Mouse (Mus musculus) skeletal muscle tissue, adult 2 months (tissue): ENCODE results near the gene Gss.

Experiments used
- DNase-seq: peaks from one replicate; pipeline ENCODE4 v3.0.0-alpha.2; 2012; ENCODE audit warnings: low read depth, low spot score

Gene Gss

DNA sequence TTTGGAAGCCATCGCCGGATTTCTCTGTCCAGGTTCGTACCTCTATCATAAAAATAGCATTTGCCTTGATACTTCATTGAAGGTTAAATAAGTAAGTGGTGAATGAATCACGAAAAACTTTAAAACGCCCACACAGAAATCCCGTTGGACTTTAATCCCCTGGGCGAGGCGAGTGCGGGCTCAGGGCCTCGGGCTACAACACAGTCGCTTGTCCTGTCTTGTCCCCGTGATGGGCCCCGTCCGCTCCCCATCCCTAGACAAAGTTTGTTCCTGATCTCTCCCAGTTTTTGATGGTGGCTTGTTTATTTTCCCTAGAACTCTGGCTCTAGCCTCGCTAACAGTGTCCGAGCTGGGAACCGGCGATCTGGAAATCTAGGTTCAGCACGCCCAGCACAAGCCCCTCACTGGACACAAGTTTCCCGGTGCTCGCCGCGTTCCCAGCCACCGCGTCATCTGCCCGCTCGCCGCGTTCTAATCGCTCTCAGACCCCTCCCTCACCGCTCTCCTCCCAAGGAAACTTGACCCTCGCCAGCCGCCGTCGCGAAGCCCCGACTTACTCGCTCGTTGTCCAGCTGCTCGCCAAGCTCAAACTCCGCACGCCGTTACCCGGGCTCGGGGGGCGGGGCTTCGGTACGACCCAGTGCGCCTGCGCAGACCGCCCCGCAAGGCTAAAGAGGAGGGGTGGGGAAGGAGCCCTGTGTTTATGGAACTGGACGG is at the start of gene Gss:
Gss (minus strand) TSS at position 674 of the 717 bp plus-strand sequence.
- DNase-seq, result peak; percentile 98

DNA sequence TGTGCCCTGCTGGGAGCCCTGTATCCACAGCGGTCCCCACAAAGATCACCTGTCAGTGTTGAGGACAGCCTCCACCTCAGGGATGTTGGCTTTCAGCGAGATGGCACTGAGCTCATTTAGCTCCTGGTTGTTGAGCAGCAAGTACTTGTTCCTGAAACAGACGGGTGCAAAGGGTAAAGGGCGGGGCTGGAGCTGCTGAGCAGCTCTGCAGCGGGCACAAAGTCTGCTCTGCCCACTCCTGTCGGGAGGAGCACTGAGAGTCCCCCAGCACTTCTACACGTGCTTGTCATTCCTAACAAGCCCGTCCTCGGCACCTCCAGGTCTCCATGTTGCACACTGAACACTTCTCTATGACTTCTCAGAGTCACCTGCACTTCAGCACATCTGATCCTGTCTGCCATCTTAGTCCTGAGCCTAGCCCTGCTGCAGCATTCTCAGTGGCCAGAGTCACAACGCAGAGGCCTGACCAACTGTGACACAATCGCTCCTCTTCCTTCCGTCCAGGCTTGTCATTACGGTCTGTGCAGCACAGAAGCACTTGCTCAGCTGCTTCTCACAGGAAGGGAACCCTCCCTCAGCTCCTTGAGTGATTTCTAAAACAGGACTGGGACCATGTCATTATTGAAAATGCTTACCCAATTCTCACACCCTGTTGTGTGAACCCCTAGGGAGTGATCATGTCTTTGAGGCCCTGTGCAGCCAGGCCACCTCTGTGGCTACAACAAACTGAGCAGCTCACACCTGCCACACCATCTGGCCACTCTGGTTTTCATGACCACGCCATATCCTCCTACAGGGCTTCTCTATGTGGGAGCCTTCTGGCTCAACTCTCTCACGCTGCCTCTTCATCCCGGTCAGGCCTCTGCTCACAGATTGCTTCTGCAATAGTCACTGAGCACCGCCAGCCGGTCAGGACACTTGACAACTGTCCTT is 49.2 kb upstream of the Gss start:
- no peak for DNase-seq

DNA sequence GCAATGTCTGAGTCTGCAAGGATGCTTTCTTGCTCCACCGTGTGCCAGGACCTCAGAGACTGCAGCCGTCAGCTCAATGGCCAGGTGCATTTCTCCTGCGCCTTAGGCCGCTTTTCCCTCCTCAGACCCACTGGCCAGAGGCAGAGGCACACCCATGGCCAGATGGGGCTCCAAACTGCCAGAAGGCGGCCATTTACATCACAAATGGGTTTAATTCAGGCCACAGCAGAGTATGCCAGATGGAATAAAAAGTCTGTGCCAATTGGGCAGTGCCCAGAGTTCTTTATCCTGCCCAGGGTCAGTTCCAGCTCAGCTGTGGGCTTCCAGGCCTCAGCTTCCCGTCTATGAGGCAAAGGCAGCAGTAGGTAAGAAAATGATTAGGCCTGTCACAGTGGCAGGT is 48.0 kb upstream of the Gss start:
- DNase-seq, result no peak

DNA sequence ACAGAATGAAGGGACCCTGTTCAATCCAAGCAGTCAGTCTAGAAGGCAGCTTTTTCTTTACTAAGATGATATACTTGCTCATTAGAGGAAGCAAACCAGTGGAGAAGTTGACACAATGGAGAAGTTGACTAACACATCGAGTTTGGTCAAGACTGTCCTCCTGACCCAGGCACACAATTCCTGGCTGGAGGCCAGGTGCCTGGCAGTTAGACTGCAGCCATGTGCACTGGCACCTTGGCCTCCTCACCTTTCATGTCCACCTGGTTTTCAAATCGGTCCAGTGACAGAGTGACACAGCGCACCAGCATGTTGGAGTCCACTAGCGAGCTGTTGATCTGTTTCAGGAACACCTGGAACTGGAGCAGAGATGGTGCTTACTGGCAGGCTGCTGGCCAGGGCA is 44.8 kb upstream of the Gss start:
- DNase-seq, result no peak

DNA sequence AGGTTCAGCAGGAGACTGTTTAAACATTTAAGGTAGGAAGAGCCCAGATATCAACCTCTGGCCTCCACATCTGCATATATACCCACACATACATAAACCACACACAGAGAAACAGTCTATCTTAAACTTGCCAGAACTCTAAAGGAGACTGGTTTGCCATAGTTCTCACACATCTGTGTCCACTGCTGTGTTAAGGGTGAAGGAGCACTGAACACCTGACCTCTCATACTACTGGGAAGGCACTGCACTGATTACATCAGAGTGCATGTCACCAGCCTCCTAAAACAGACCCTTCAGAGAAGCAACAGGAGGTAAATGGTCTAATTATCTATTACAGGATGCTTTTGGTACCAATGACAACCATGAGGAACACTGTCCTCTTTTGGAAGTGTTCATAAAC is 44.3 kb upstream of the Gss start:
- no peak for DNase-seq

DNA sequence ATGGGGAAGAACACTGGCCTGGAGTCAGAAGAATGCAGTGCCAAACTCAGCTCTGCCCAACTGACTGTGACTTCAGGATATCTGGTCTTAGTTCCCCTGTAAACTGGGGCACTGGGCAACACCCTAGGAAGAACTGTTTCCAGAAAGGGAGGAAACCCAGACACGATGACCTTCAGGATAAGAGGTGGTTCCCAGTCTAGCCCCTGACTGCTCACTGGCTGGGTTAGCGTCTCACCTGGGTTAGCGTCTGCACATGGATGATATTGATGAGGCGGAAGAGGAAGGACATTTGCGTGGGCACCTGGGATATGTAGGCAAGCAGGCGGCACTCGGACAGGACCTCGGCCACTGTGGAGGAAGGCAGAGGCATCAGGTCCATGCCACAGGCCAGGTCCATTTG is 43.4 kb upstream of the Gss start:
- DNase-seq, result no peak

DNA sequence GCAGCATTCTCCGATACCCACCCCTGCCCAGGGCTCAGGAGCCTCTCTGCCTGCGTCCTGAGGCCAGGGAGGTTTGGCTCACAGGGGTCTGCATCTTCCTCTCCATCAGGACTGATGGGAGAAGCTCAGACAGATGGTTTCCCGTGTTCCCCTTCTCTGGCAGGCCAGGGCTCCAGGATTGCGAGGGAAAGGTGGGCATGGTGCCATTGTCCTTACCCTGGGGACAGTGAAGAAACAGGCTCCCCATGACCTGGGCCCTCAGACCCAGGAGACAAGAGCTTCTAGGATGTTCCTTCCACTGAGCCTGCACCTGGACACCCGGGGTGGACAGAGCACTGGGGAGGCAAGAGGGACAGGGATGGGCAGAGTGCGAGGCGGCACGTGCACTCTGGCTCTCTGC is 42.0 kb upstream of the Gss start:
- DNase-seq, result no peak

DNA sequence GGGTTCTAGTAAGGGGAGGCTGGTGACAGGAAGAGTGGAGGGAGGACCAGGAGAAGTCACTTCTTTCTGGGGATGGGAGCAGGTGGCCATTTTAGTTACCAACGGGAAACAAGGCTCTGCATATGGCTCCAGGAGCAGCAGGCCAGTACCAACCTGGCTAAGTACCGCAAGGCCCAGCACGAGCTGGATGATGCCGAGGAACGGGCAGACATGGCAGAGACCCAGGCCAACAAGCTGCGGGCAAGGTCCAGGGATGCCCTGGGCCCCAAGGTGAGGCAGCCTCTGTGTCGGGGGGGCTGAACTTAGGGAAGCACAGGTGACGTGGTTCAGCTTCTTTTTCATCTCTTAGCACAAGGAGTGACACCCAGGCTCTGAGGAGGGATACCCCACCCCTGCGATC is 41.1 kb upstream of the Gss start:
- DNase-seq, result no peak

DNA sequence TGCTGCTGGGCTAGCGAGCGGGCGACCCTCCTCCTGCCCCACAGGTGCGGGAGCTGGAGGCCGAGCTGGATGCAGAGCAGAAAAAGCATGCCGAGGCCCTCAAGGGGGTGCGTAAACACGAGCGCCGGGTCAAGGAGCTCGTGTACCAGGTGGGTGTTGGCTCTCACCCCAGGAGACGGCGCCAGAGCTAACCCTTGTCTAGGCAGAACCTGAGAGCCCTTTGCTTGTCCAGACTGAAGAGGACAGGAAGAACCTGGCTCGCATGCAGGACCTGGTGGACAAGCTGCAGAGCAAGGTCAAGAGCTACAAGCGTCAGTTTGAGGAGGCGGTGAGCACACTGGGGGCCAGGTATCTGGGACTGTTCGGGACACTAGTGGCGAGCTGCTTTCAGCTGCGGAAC is 40.5 kb upstream of the Gss start:
- DNase-seq, result no peak

DNA sequence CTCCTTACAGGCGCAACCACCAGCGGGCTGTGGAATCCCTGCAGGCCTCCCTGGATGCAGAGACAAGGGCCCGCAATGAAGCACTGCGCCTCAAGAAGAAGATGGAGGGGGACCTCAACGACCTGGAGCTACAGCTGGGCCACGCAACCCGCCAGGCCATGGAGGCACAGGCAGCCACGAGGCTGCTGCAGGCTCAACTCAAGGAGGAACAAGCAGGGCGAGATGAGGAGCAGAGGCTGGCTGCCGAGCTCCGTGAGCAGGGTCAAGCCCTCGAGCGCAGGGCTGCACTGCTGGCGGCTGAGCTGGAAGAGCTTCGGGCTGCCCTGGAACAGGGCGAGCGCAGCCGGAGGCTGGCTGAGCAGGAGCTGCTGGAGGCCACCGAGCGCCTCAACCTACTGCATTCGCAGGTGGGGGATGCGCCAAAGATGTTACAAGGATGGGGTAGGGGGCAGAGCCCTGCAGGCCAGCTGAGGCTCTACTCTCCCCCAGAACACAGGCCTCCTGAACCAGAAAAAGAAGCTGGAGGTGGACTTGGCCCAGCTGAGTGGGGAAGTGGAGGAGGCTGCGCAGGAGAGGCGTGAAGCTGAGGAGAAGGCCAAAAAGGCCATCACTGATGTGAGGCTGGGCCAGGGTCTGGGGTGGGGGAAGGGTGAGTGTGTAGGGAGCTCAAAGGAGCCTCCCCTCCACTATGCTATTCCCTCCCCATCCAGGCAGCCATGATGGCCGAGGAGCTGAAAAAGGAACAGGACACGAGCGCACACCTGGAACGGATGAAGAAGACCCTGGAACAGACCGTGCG is 39.7 kb upstream of the Gss start:
- DNase-seq, result no peak

DNA sequence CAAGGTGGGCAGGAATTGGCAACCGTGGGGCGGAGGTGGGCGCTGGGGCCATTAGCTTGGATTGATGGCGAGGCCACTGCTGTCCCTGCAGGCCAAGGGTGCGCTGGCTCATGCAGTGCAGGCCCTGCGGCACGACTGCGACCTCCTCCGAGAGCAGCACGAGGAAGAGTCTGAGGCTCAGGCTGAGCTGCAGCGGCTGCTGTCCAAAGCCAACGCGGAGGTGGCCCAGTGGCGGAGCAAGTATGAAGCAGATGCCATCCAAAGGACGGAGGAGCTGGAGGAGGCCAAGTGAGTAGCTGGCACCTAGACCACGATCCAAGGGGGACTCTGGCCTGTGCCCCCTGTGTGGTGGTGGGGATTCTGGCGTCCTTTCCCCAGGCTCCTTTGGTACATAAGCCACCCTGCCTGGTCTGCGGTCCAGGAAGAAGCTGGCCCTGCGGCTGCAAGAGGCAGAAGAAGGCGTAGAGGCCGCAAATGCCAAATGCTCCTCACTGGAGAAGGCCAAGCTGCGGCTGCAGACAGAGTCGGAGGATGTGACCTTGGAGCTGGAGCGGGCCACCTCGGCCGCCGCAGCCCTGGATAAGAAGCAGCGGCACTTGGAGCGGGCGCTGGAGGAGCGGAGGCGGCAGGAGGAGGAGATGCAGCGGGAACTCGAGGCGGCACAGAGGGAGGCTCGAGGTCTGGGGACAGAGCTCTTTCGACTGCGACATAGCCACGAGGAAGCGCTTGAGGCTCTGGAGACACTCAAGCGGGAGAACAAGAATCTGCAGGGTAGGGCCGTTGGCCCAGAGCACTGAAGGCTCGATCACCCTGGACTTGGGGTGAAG is 38.2 kb upstream of the Gss start:
- no peak for DNase-seq

DNA sequence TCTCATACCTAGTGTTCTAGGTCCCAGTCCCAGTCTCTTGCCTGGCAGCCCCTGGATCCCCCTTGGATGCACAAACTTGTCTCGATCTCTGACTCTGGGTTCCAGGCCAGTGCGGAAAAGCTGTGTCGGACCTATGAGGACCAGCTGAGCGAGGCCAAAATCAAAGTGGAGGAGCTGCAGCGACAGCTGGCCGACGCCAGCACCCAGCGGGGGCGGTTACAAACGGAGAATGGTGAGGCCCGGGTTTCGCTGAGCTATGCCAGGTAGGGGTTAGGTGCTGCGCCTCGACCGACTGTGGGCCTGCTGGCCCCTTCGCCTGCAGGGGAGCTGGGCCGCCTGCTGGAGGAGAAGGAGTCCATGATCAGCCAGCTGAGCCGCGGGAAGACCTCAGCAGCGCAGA is 37.5 kb upstream of the Gss start:
- no peak for DNase-seq

DNA sequence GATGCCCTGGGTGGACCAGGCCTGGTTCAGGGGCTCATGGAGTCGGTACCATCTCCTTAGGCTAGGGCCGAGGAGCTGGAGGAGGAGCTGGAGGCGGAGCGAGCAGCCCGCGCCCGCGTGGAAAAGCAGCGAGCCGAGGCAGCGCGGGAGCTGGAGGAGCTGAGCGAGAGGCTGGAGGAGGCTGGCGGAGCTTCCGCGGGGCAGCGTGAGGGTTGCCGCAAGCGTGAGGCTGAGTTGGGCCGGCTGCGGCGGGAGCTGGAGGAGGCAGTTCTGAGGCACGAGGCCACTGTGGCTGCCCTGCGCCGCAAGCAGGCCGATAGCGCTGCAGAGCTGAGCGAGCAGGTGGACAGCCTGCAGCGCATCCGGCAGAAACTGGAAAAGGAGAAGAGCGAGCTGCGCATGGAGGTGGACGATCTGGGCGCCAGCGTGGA is 36.6 kb upstream of the Gss start:
- no peak for DNase-seq

DNA sequence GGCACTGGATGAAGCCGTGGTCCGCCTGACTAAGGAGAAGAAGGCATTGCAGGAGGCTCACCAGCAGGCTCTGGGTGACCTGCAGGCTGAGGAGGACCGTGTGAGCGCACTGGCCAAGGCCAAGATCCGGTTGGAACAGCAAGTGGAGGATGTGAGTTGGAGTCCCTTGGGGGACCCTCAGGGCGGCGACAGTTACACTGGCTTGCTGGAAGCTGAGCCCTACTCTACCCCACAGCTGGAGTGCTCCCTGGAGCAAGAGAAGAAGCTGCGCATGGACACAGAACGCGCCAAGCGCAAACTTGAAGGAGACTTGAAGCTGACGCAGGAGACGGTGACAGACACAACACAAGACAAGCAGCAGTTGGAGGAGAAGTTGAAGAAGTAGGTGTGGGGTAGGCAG is 35.9 kb upstream of the Gss start:
- no peak for DNase-seq

DNA sequence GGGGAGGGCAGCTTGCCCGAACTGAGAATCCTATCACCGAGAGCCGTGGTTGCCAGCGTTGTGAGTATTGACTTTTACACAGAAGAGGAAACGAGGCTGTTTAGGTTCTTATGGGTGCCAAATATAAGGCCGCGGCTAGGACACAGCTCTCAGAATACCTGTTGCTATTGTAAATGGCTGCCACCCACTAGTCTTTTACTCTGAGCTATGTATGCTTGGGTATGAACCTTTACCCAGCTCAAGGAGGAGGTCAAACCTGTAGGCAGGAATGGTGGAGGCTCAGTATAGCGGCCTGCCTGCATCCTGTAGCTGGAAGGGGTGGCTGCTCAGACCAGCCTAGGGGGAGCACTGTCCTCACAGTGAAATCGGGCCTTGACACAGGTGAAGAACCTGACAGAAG is 35.5 kb upstream of the Gss start:
- DNase-seq, result no peak

DNA sequence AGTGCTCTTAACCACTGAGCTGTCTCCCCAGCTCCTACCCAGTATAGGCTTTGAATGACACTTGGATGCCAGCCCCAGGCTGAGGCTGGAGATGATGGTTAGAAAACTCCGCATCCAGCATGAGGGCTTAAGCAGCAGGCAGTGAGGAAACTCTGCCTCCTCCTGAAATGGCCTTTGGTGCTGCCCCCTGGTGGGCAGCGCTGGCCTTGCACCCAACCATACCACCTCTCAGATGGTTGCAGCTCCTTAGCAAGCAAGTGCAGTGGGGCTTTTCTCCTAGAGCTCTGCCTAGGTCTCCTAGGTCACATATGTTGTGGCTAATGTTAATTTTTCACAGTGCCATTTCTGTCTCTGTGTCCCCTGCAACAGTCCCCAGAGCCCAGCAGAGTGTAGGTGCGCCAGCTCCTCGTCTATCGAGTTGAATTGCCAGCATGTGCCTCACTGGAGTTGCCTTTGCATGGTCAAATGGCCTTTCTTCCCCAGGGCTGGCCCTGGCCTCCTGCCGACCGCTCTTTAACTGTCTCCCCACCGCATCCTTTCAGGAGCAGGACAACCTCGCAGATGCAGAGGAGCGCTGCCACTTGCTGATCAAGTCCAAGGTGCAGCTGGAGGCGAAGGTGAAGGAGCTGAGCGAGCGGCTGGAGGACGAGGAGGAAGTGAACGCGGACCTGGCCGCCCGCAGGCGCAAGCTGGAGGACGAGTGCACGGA is 34.6 kb upstream of the Gss start:
- peak; percentile 49 for DNase-seq

DNA sequence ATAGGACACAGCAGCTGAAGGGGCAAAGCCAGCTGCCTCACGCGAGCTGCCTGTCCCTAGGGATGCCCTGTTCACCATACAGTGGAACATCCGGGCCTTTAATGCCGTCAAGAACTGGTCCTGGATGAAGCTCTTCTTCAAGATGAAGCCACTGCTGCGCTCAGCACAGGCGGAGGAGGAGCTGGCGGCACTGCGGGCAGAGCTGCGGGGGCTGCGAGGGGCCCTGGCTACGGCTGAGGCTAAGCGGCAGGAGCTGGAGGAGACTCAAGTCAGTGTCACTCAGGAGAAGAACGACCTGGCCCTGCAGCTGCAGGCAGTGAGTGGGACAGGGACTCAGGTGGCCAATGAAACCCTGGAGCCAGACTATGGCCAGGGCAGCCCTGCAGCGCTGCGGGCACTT is 33.7 kb upstream of the Gss start:
- no peak for DNase-seq

DNA sequence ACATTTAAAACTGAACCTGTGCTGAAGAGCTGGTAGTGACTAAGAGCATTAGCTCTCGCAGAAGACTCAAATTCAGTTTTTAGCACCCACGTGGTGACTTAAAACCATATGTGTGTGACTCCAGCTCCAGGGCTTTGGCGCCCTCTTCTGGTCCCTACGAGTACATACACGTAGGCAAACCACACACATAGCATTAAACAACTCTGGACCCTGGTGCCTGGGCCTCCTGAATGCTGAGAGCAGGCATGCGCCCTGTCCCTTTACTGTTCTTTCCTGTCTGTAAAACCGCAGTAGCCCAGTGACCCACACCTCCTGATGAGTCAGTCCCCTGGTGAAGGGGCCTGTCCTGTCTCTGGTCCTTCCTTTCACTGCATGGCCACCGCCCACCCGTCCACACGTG is 32.1 kb upstream of the Gss start:
- DNase-seq, result peak; percentile 39

DNA sequence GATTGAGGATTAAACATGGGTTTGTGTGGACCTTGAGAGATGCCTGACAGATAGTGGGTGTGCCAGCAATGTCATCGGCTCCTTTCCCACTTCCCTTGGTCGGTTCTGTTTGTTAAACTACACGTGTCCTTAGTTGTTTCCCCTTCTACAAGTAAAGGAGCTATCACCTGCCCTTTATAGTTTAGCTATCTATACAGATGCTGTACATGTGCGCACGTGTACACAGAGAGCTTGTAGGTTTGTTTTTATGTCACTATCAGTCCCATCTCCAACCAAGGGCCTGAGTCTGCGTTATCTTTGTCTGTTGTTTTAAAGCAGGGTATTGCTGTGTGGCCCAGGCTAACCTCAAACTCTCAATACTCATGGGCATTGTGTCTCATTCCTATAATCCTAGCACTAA is 31.4 kb upstream of the Gss start:
- DNase-seq, result no peak

DNA sequence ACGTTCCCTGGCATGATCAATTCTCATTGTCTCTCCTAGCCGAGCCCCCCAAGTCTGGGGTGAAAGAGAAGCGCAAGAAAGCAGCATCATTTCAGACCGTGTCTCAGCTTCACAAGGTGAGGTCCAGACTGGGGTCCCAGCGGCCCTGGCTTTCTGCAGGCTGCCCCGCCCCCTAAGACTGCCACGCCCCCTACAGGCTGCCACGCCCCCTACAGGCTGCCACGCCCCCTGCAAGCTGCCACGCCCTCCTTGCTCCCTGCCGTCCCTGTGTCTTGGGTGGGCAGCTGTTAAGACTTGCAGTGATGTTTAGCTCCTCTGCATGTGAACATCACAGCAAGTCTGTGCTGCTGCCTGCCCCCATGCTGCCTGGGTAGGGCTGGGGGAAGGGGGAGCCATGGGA is 30.0 kb upstream of the Gss start:
- DNase-seq, result no peak

DNA sequence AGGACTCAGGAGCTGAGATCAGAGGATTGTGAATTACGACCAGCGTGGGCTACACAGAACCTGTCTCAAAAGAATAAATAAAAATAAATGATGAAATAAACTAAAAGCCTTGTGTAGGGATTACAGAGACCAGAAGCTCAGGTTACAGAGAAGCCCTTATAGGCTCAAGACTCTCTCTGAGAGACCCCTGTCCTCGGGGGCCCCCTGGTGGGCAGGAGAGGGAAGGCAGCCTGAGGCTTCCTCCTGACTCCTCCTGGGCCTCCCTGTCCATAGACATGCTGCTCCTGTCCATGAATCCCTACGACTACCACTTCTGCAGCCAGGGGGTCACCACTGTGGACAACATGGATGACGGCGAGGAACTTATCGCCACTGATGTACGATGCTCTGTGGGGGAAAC is 27.2 kb upstream of the Gss start:
- DNase-seq, result peak; percentile 44
